Mouse (Mus musculus) midbrain, embryonic 11.5 days (tissue): ENCODE results near the gene Atp8b5. TPM values are rescaled to one million over a fixed set of nuclear protein-coding genes. Genes with fewer than 3 reads are reported as not detected.

Experiments used
- ATAC-seq: fragments of 200-750 bp; cut with Nextera tagmentation; 2 replicates; pipeline ENCODE4 v1.8.0; 2017; ENCODE audit warnings: moderate TSS enrichment, moderate library complexity; ENCODE audit not compliant: low FRiP score
- DNase-seq: peaks from one replicate; pipeline ENCODE4 v3.0.0; 2015; ENCODE audit warnings: low spot score; ENCODE audit errors: missing footprints
- H3K27ac ChIP-seq: fragments of 300-500 bp; sonication (generic); 2 replicates; pipeline ENCODE4 v1.5.1; 2014; ENCODE audit warnings: low read depth, low read length
- H3K27me3 ChIP-seq: fragments of 300-500 bp; sonication (generic); 2 replicates; pipeline ENCODE4 v1.6.1; 2014; ENCODE audit warnings: mild to moderate bottlenecking, low read length, moderate library complexity, mixed read lengths; ENCODE audit not compliant: control insufficient read depth, insufficient read depth
- H3K36me3 ChIP-seq: fragments of 300-500 bp; sonication (generic); 2 replicates; pipeline ENCODE4 v1.6.1; 2014; ENCODE audit warnings: mild to moderate bottlenecking, low read length, moderate library complexity, mixed read lengths; ENCODE audit not compliant: control insufficient read depth, insufficient read depth
- H3K4me1 ChIP-seq: fragments of 300-500 bp; sonication (generic); 2 replicates; pipeline ENCODE4 v1.6.1; 2014; ENCODE audit warnings: low read length; ENCODE audit not compliant: control insufficient read depth, insufficient read depth
- H3K4me2 ChIP-seq: fragments of 300-500 bp; sonication (generic); 2 replicates; pipeline ENCODE4 v1.6.1; 2014; ENCODE audit warnings: mild to moderate bottlenecking, moderate library complexity
- H3K4me3 ChIP-seq: fragments of 300-500 bp; sonication (generic); 2 replicates; pipeline ENCODE4 v1.5.1; 2014; ENCODE audit warnings: low read depth, low read length
- H3K9ac ChIP-seq: fragments of 300-500 bp; sonication (generic); 2 replicates; pipeline ENCODE4 v1.6.1; 2014; ENCODE audit warnings: low read length
- H3K9me3 ChIP-seq: fragments of 300-500 bp; sonication (generic); 2 replicates; pipeline ENCODE4 v1.6.1; 2016; ENCODE audit warnings: low read length; ENCODE audit not compliant: control insufficient read depth
- WGBS: fragments of 180-500 bp; shearing (Covaris S2); extraction: QIAGEN DNeasy Blood & Tissue Kit; methylation state at CpG from one replicate; pipeline ENCODE4 v1.1.7; 2014; 5-methylcytosine and 5-hydroxymethylcytosine counted together
- polyA plus RNA-seq: library from polyadenylated mRNA; unstranded; fragments of >200 nt; fragmentation: Nextera tagmentation; extraction: Ambion mirVana; gene quantifications from 2 replicates; pipeline ENCODE4 v1.2.1, GENCODE M21; 2014

The Atp8b5 gene
- polyA plus RNA-seq, 1 experiment from 2014 or later: 0.30 TPM

- Histone ChIP-seq H3K36me3 (no peaks in the 10 kb centered on the region), H3K27me3 (no peaks in the 10 kb centered on the region), H3K27ac (no peak overlapping the region), H3K9me3 (no peaks in the 10 kb centered on the region), H3K4me2 (no peak overlapping the region), H3K4me3 (no peak overlapping the region), H3K9ac (no peak overlapping the region), H3K4me1 (peaks cover 8% of the 10 kb centered on the region)
- DNase-seq (no peak), ATAC-seq (no peak)
- 75% methylated on average over 11 of the region's 11 CpGs for WGBS
Observed at GRCm38 (mm10) chr4:43383246-43384082, 116.5 kb downstream of the Atp8b5 start.

GRCm38 (mm10) chr4:43384083-43384460 is 117.1 kb downstream of the Atp8b5 start:
- Histone ChIP-seq H3K4me3 (no peak overlapping the region), H3K4me2 (no peak overlapping the region), H3K4me1 (peaks cover 8% of the 10 kb centered on the region), H3K9me3 (no peaks in the 10 kb centered on the region), H3K9ac (no peak overlapping the region), H3K36me3 (no peaks in the 10 kb centered on the region), H3K27me3 (no peaks in the 10 kb centered on the region), H3K27ac (no peak overlapping the region)
- DNase-seq (no peak), ATAC-seq (no peak)
- WGBS: 85% methylated on average over 5 of the region's 5 CpGs

DNA sequence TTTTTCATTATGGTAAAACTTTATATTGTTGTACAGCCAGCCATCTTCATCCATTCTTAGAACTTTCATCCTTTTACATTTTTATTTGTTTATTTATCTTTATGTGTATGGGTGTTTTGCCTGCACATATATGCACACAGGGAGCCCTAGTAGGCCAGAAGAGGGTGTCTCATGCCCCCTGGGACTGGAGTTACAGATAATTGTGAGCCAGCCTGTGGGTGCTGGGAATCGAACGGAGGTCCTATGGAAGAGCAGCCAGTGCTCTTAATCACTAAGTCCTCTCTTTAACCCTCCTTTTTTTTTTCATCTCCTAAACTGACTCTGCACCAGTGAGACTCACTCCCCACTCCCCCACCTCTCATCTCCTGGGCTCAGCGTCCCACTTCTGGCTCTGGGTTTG is 117.6 kb downstream of the Atp8b5 start:
- Histone ChIP-seq H3K4me3 (no peak overlapping the region), H3K36me3 (no peaks in the 10 kb centered on the region), H3K9ac (no peak overlapping the region), H3K9me3 (no peaks in the 10 kb centered on the region), H3K4me1 (peaks cover 8% of the 10 kb centered on the region), H3K4me2 (no peak overlapping the region), H3K27ac (no peak overlapping the region), H3K27me3 (no peaks in the 10 kb centered on the region)
- 92% methylated on average over 3 of the region's 3 CpGs for WGBS
- ATAC-seq (no peak), DNase-seq (no peak)

DNA sequence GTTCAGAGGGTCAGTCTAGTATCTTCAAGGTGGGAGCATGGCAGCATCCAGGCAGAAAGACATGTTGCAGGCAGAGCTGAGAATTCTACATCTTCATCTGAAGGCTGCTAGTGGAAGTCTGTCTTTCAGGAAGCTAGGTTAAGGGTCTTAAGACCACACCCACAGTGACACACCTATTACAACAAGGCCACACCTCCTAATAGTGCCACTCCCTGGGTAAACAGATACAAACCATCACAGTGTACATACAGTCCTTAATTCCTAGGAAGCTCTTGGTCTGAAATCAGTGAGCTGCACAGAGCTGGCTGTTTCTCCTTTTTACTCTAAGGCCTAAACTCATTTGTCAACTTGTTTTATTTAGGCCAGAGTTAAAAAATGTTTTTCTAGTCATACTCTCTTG is 120.0 kb downstream of the Atp8b5 start:
- H3K9me3 ChIP-seq: no peaks in the 10 kb centered on the region
- DNase-seq (no peak), ATAC-seq (no peak)
- peaks cover 2% of the 10 kb centered on the region; the same call in 1 of the 2 replicates for H3K4me1 ChIP-seq
- no peak overlapping the region for H3K9ac ChIP-seq
- H3K27ac ChIP-seq: no peak overlapping the region
- H3K4me2 ChIP-seq: no peak overlapping the region
- H3K27me3 ChIP-seq: no peaks in the 10 kb centered on the region
- no peaks in the 10 kb centered on the region for H3K36me3 ChIP-seq
- no peak overlapping the region for H3K4me3 ChIP-seq

- Histone ChIP-seq H3K27me3 (no peaks in the 10 kb centered on the region), H3K9me3 (no peaks in the 10 kb centered on the region), H3K36me3 (no peaks in the 10 kb centered on the region), H3K9ac (no peak overlapping the region), H3K4me3 (no peak overlapping the region), H3K27ac (no peak overlapping the region), H3K4me1 (no peaks in the 10 kb centered on the region), H3K4me2 (no peak overlapping the region)
- ATAC-seq: no peak
- DNase-seq: no peak
- 88% methylated on average over 2 of the region's 2 CpGs for WGBS
Observed at GRCm38 (mm10) chr4:43389390-43389789, 122.4 kb downstream of the Atp8b5 start.

DNA sequence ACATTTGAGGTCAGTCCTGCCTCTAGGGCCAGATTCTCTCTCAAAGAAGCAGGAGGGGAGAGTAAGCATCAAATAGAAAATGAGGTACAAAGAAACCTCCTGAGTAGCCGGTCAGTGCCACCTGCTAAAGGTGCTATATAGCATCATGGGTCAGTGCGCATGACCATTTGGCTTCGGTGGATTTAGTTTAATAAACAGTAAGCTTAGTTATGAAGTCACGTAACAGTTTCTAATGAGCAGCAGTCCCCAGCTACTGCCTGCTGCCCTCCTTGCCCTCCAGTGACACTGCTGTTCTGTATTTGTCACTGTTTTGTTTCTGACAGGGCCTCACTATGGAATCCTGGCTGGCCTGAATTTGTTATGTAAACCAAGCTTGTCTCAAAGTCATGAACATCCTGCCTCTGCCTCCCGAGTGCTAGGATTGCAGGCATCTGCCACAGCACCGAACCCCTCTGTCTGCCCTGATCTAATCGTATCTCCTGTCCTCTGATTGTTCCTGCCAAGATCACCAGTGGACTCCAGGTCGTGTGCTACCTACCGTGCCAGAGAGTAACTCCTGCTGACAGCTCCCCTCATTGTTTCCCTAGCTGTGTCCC is 123.0 kb downstream of the Atp8b5 start:
- no peak for ATAC-seq
- Histone ChIP-seq H3K4me1 (no peaks in the 10 kb centered on the region), H3K9me3 (no peaks in the 10 kb centered on the region), H3K36me3 (no peaks in the 10 kb centered on the region), H3K27me3 (no peaks in the 10 kb centered on the region), H3K9ac (no peak overlapping the region), H3K4me2 (no peak overlapping the region), H3K27ac (no peak overlapping the region), H3K4me3 (no peak overlapping the region)
- WGBS: 63% methylated on average over 9 of the region's 9 CpGs
- no peak for DNase-seq

- Histone ChIP-seq H3K4me1 (no peaks in the 10 kb centered on the region), H3K9ac (no peak overlapping the region), H3K36me3 (no peaks in the 10 kb centered on the region), H3K27me3 (no peaks in the 10 kb centered on the region), H3K4me3 (no peak overlapping the region), H3K4me2 (no peak overlapping the region), H3K27ac (no peak overlapping the region), H3K9me3 (no peaks in the 10 kb centered on the region)
- ATAC-seq (no peak), DNase-seq (no peak)
- WGBS: 82% methylated on average over 3 of the region's 3 CpGs
Observed at GRCm38 (mm10) chr4:43391521-43392050, 124.6 kb downstream of the Atp8b5 start.

DNA sequence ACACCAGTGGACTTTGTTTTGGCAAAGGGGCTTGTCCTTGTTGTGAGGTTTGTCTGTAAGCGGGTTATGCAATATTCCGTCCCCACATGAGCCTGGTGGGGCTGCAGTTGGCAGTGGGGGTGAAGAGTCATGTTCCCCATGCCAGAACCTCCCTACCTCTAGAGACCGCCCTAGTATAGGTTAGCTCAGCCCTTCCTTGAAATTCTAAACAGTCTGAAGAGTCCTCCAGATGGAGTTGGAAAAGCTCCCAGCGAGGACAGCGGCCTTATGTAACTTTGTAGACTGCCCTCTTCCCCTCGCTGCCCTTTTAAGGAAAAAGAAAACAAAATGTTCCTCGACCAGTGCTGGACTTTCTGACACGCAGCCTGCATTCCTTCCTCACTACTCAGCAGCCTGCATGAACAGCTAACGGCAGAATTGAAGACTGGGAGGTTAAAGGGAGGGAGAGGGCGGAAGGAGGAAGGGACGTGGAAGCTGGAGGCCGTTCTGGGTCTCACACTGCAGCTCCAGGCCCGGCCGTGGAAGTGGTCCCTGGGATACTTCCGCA is 127.5 kb downstream of the Atp8b5 start:
- ATAC-seq (no peak), DNase-seq (no peak)
- no peak overlapping the region for H3K4me2 ChIP-seq
- H3K4me1 ChIP-seq: peaks cover 7% of the 10 kb centered on the region; the same call in 1 of the 2 replicates
- H3K4me3 ChIP-seq: no peak overlapping the region
- H3K27me3 ChIP-seq: no peaks in the 10 kb centered on the region
- H3K27ac ChIP-seq: no peak overlapping the region
- no peaks in the 10 kb centered on the region for H3K36me3 ChIP-seq
- H3K9me3 ChIP-seq: no peaks in the 10 kb centered on the region
- 69% methylated on average over 15 of the region's 15 CpGs for WGBS
- no peak overlapping the region for H3K9ac ChIP-seq

- 93% methylated on average over 5 of the region's 5 CpGs for WGBS
- Histone ChIP-seq H3K9me3 (no peaks in the 10 kb centered on the region), H3K4me1 (peaks cover 7% of the 10 kb centered on the region; the same call in 1 of the 2 replicates), H3K4me2 (no peak overlapping the region), H3K4me3 (no peak overlapping the region), H3K36me3 (no peaks in the 10 kb centered on the region), H3K27ac (no peak overlapping the region), H3K9ac (no peak overlapping the region), H3K27me3 (no peaks in the 10 kb centered on the region)
- ATAC-seq: no peak
- no peak for DNase-seq
Observed at GRCm38 (mm10) chr4:43395147-43395546, 128.2 kb downstream of the Atp8b5 start.
